Mouse (Mus musculus): ENCODE measurements around the gene Fam131b. TPM values are rescaled to one million over a fixed set of nuclear protein-coding genes. Genes with fewer than 3 reads are reported as not detected.

The Fam131b gene
- polyA plus RNA-seq, 1 experiment from 2014 or later = 3.0 TPM

- H3K4me1 ChIP-seq (ENCODE audit: control insufficient read depth, insufficient read depth, low read length) = peaks cover 6% of the 10 kb centered on the region
- H3K4me3 ChIP-seq (ENCODE audit: low read depth, low read length) = peak overlapping the region; percentile 80
- peak overlapping the region; percentile 80 for H3K4me2 ChIP-seq
- H3K9ac ChIP-seq (ENCODE audit: low read length) = peak overlapping the region; percentile 89
- H3K36me3 ChIP-seq (ENCODE audit: control insufficient read depth, insufficient read depth, low read length) = peaks cover 3% of the 10 kb centered on the region
- WGBS = 41% methylated on average over 13 of the region's 13 CpGs
- ATAC-seq (ENCODE audit: low FRiP score) (no peak), DNase-seq (ENCODE audit: low spot score, missing footprints) (peak; percentile 69)
- no peaks in the 10 kb centered on the region for H3K9me3 ChIP-seq (ENCODE audit: control insufficient read depth, low read length)
- no peak overlapping the region; the same call in 1 of the 2 replicates for H3K27ac ChIP-seq (ENCODE audit: low read depth, low read length)
- H3K27me3 ChIP-seq (ENCODE audit: control insufficient read depth, insufficient read depth, low read length) = no peaks in the 10 kb centered on the region
Observed at GRCm38 (mm10) chr6:42350968-42351775, 26.7 kb upstream of the Fam131b start.

GRCm38 (mm10) chr6:42350021-42350967 is 25.9 kb upstream of the Fam131b start:
- Histone ChIP-seq H3K27me3 (ENCODE audit: control insufficient read depth, insufficient read depth, low read length) (no peaks in the 10 kb centered on the region), H3K4me3 (ENCODE audit: low read depth, low read length) (peak overlapping the region; percentile 80), H3K9ac (ENCODE audit: low read length) (peak overlapping the region; percentile 89), H3K27ac (ENCODE audit: low read depth, low read length) (peak overlapping the region; percentile 88), H3K9me3 (ENCODE audit: control insufficient read depth, low read length) (no peaks in the 10 kb centered on the region), H3K4me2 (peak overlapping the region; percentile 80), H3K4me1 (ENCODE audit: control insufficient read depth, insufficient read depth, low read length) (peaks cover 6% of the 10 kb centered on the region), H3K36me3 (ENCODE audit: control insufficient read depth, insufficient read depth, low read length) (no peaks in the 10 kb centered on the region)
- DNase-seq (ENCODE audit: low spot score, missing footprints) (peak; percentile 95), ATAC-seq (ENCODE audit: low FRiP score) (peak; percentile 71)
- WGBS = under 1% methylated on average over 60 of the region's 72 CpGs

DNA sequence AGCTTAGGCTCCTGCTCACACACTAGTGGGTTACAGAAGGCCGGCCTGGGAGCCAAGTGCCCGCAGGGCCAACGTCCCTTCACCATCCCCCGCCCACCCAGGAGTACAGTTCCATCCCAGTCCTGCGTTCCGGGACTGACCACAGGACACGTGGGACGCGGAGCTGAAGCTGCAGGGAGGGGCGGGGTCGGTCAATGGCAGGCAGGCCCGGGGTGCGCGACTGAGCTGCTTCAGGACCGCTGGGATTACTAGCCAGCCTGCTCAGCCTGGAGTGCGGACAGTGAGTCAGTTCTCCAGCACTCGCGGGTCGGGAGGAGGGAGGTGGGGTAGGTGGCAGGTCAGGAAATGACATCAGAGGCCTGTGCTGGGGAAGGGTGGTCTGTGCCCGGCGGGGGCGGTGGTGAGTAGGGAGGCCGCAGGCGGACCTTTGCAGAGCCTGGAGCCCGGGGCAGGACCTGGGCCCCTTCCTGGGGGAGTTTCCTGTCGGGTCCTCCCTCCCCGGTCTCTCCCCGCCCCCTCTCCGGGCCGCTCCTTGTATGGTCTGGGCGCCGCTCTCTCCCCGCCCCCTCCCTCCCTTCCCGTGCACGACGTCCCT is 25.1 kb upstream of the Fam131b start, which contains the start of gene Zyx:
Gene Zyx (plus strand): TSS at position 205 of the 595 bp plus-strand sequence.
- DNase-seq (ENCODE audit: low spot score, missing footprints) (peak; percentile 98), ATAC-seq (ENCODE audit: low FRiP score) (peak; percentile 95)
- peak within 1 kb of the TSS; percentile 88 for H3K27ac ChIP-seq (ENCODE audit: low read depth, low read length)
- peak within 1 kb of the TSS; percentile 80 for H3K4me2 ChIP-seq
- peaks cover 6% of the 10 kb centered on the region for H3K4me1 ChIP-seq (ENCODE audit: control insufficient read depth, insufficient read depth, low read length)
- no peaks in the 10 kb centered on the region for H3K36me3 ChIP-seq (ENCODE audit: control insufficient read depth, insufficient read depth, low read length)
- H3K27me3 ChIP-seq (ENCODE audit: control insufficient read depth, insufficient read depth, low read length) = no peaks in the 10 kb centered on the region
- peak within 1 kb of the TSS; percentile 89 for H3K9ac ChIP-seq (ENCODE audit: low read length)
- 0% methylated on average over 33 of the region's 36 CpGs for WGBS
- H3K4me3 ChIP-seq (ENCODE audit: low read depth, low read length) = peak within 1 kb of the TSS; percentile 80
- H3K9me3 ChIP-seq (ENCODE audit: control insufficient read depth, low read length) = no peaks in the 10 kb centered on the region

- DNase-seq (ENCODE audit: low spot score, missing footprints) = no peak
- Histone ChIP-seq H3K9ac (ENCODE audit: low read length) (peak overlapping the region; percentile 89), H3K27ac (ENCODE audit: low read depth, low read length) (peak overlapping the region; percentile 88), H3K4me3 (ENCODE audit: low read depth, low read length) (peak overlapping the region; percentile 80), H3K9me3 (ENCODE audit: control insufficient read depth, low read length) (no peaks in the 10 kb centered on the region), H3K4me1 (ENCODE audit: control insufficient read depth, insufficient read depth, low read length) (peaks cover 6% of the 10 kb centered on the region), H3K27me3 (ENCODE audit: control insufficient read depth, insufficient read depth, low read length) (no peaks in the 10 kb centered on the region), H3K36me3 (ENCODE audit: control insufficient read depth, insufficient read depth, low read length) (no peaks in the 10 kb centered on the region), H3K4me2 (peak overlapping the region; percentile 80)
- ATAC-seq (ENCODE audit: low FRiP score) = peak; percentile 30
- WGBS = 1% methylated on average over 11 of the region's 11 CpGs
Observed at GRCm38 (mm10) chr6:42349006-42349425, 24.6 kb upstream of the Fam131b start.

- DNase-seq (ENCODE audit: low spot score, missing footprints) (peak; percentile 81), ATAC-seq (ENCODE audit: low FRiP score) (no peak)
- Histone ChIP-seq H3K4me3 (ENCODE audit: low read depth, low read length) (no peak overlapping the region), H3K27me3 (ENCODE audit: control insufficient read depth, insufficient read depth, low read length) (no peaks in the 10 kb centered on the region), H3K27ac (ENCODE audit: low read depth, low read length) (no peak overlapping the region), H3K4me1 (ENCODE audit: control insufficient read depth, insufficient read depth, low read length) (peaks cover 6% of the 10 kb centered on the region), H3K36me3 (ENCODE audit: control insufficient read depth, insufficient read depth, low read length) (no peaks in the 10 kb centered on the region), H3K9ac (ENCODE audit: low read length) (no peak overlapping the region), H3K9me3 (ENCODE audit: control insufficient read depth, low read length) (no peaks in the 10 kb centered on the region), H3K4me2 (peak overlapping the region; percentile 80; the same call in 1 of the 2 replicates)
- 37% methylated on average over 12 of the region's 12 CpGs for WGBS
Observed at GRCm38 (mm10) chr6:42348281-42349005, 24.0 kb upstream of the Fam131b start.

DNA sequence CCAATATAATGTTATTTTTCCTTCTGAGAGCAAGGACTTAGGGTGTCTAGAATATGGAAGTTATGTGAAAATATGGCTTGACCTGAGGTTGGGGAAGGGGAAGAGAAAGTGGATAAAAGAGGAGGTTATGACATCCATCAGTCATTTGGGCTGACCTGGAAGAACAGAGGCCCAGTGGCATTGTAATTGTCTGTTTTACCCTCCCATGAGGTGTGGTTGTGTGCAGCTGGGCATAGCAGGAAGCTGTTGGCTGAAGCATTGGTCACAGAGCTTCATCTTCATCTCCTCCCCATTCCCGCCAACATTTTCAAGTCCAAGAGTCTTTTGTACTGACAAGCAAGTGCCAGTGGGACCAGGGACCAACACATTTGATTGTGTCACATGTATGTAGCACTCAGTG is 19.8 kb upstream of the Fam131b start:
- H3K4me3 ChIP-seq (ENCODE audit: low read depth, low read length) = no peak overlapping the region
- no peak overlapping the region for H3K4me2 ChIP-seq
- H3K4me1 ChIP-seq (ENCODE audit: control insufficient read depth, insufficient read depth, low read length) = no peaks in the 10 kb centered on the region
- H3K27me3 ChIP-seq (ENCODE audit: control insufficient read depth, insufficient read depth, low read length) = no peaks in the 10 kb centered on the region
- H3K9ac ChIP-seq (ENCODE audit: low read length) = no peak overlapping the region
- no peak overlapping the region for H3K27ac ChIP-seq (ENCODE audit: low read depth, low read length)
- no peaks in the 10 kb centered on the region for H3K9me3 ChIP-seq (ENCODE audit: control insufficient read depth, low read length)
- 89% methylated on average over 1 of the region's 1 CpGs for WGBS
- DNase-seq (ENCODE audit: low spot score, missing footprints) (peak; percentile 31), ATAC-seq (ENCODE audit: low FRiP score) (no peak)
- H3K36me3 ChIP-seq (ENCODE audit: control insufficient read depth, insufficient read depth, low read length) = no peaks in the 10 kb centered on the region

DNA sequence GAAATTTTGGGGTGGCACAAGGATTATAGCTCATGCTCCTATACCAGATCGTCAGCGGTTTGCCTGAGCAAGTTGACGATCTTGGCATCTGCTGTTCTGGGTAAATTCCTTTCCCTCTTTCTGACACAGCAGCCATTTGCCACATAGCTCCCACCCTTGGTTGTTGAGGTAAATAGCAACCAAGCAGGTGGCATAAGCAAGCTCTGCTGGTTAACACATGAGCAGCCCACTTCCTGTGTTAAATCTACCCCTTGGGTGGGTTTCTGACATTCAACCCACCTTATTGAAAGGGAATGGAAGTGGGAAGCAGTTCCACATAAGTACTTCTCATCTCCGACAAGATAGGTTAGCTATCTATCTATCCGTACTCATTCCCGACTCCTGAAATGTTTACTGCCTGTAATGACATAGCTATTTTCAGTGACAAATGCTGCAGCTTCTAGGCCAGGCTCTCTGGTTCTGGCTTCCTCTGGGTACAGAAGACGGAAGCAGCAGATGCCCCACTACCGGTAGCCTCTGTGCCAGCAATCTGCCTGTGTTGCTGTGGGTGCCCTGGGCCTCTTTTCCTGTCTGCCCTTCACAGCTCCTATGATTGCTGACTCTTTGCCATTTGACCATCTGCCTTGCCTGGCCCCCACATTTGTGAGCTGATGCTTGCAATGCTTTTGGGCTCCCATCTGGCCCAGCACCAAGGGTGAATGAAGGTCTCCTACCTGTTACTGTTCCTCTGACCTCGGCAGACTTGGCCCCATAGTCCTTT is 19.1 kb upstream of the Fam131b start:
- Histone ChIP-seq H3K9me3 (ENCODE audit: control insufficient read depth, low read length) (no peaks in the 10 kb centered on the region), H3K36me3 (ENCODE audit: control insufficient read depth, insufficient read depth, low read length) (no peaks in the 10 kb centered on the region), H3K27me3 (ENCODE audit: control insufficient read depth, insufficient read depth, low read length) (no peaks in the 10 kb centered on the region), H3K4me2 (no peak overlapping the region), H3K9ac (ENCODE audit: low read length) (no peak overlapping the region), H3K27ac (ENCODE audit: low read depth, low read length) (no peak overlapping the region), H3K4me1 (ENCODE audit: control insufficient read depth, insufficient read depth, low read length) (no peaks in the 10 kb centered on the region), H3K4me3 (ENCODE audit: low read depth, low read length) (no peak overlapping the region)
- no peak for ATAC-seq (ENCODE audit: low FRiP score)
- DNase-seq (ENCODE audit: low spot score, missing footprints) = peak; percentile 39
- 89% methylated on average over 9 of the region's 9 CpGs for WGBS

- WGBS = 77% methylated on average over 1 of the region's 1 CpGs
- Histone ChIP-seq H3K4me1 (ENCODE audit: control insufficient read depth, insufficient read depth, low read length) (no peaks in the 10 kb centered on the region), H3K9me3 (ENCODE audit: control insufficient read depth, low read length) (no peaks in the 10 kb centered on the region), H3K36me3 (ENCODE audit: control insufficient read depth, insufficient read depth, low read length) (no peaks in the 10 kb centered on the region), H3K4me3 (ENCODE audit: low read depth, low read length) (no peak overlapping the region), H3K4me2 (no peak overlapping the region), H3K9ac (ENCODE audit: low read length) (no peak overlapping the region), H3K27me3 (ENCODE audit: control insufficient read depth, insufficient read depth, low read length) (no peaks in the 10 kb centered on the region), H3K27ac (ENCODE audit: low read depth, low read length) (no peak overlapping the region)
- DNase-seq (ENCODE audit: low spot score, missing footprints) (peak; percentile 57), ATAC-seq (ENCODE audit: low FRiP score) (no peak)
Observed at GRCm38 (mm10) chr6:42342171-42342570, 17.7 kb upstream of the Fam131b start.

Measured in midbrain, embryonic 11.5 days (tissue).